Mouse (Mus musculus) ES-Bruce4 (cell line): Measurements from ENCODE around the gene Pacsin1.

Experiments used
- CTCF ChIP-seq: IDR thresholded peaks from one replicate; pipeline ENCODE4 v1.8.1; 2011; ENCODE audit warnings: low read depth, low read length
- EP300 ChIP-seq: IDR thresholded peaks from 2 replicates; pipeline ENCODE4 v1.6.1; 2011; ENCODE audit warnings: low read depth, low read length; ENCODE audit not compliant: insufficient read depth

DNA sequence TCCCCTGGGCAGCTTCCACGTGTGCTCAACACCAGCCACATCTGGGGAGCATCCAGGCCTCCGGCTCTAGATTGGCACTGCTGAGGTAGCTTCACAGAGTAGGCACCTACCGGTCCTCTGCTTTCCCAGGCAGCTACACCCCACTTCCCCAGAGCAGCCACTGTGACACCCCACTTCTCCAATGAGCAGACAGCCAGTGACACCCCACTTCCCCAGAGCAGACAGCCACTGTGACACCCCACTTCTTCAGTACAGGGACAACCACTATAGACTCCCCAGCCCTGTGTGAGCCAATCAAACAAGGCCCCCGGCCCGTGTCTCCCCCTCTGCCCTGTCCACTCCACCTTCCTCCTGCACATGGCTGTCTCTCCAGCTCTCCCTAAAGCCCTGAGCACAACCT, 43.3 kb upstream of the Pacsin1 start:
- TF ChIP-seq EP300 (no peak), CTCF (no peak)
